Mouse (Mus musculus) heart, embryonic 15.5 days (tissue): ENCODE measurements at regions not wholly inside any gene's neighbourhood (a gene's known extent, or its start where the extent isn't known, plus 50 kb on each side); places are given as distances from the start of the nearest gene placed in this dataset.
A peak's percentile ranks its signal among the peaks of the same experiment; 100 is the strongest.

ENCODE experiments used
- ATAC-seq: fragments of 200-750 bp; cut with Nextera tagmentation; replicated peaks from 2 replicates; pipeline ENCODE4 v1.8.0; 2017; ENCODE audit warnings: low read depth, moderate TSS enrichment; ENCODE audit not compliant: insufficient number of reproducible peaks, insufficient read depth, low FRiP score
- H3K27ac ChIP-seq: fragments of 300-500 bp; sonication (generic); 2 replicates; pipeline ENCODE4 v1.5.1; 2015; ENCODE audit warnings: mild to moderate bottlenecking, inconsistent platforms
- H3K27me3 ChIP-seq: fragments of 300-500 bp; sonication (generic); 2 replicates; pipeline ENCODE4 v1.6.1; 2015; ENCODE audit warnings: inconsistent platforms
- H3K36me3 ChIP-seq: fragments of 300-500 bp; sonication (generic); 2 replicates; pipeline ENCODE4 v1.6.1; 2015; ENCODE audit warnings: mild to moderate bottlenecking, inconsistent platforms
- H3K4me1 ChIP-seq: fragments of 300-500 bp; sonication (generic); replicated peaks from 2 replicates; pipeline ENCODE4 v1.6.1; 2015; ENCODE audit warnings: inconsistent platforms
- H3K4me2 ChIP-seq: fragments of 300-500 bp; sonication (generic); 2 replicates; pipeline ENCODE4 v1.6.1; 2015; ENCODE audit warnings: inconsistent platforms, mild to moderate bottlenecking, moderate library complexity
- H3K4me3 ChIP-seq: fragments of 300-500 bp; sonication (generic); 2 replicates; pipeline ENCODE4 v1.5.1; 2015; ENCODE audit warnings: mild to moderate bottlenecking, inconsistent platforms
- H3K9ac ChIP-seq: fragments of 300-500 bp; sonication (generic); 2 replicates; pipeline ENCODE4 v1.6.1; 2015; ENCODE audit warnings: mild to moderate bottlenecking, inconsistent platforms
- H3K9me3 ChIP-seq: fragments of 300-500 bp; sonication (generic); replicated peaks from 2 replicates; pipeline ENCODE4 v1.6.1; 2016; ENCODE audit warnings: inconsistent platforms
- WGBS: fragments of 180-500 bp; shearing (Covaris S2); methylation state at CpG from one replicate; pipeline ENCODE4 v1.1.7; 2015; ENCODE audit warnings: mixed read lengths; 5-methylcytosine and 5-hydroxymethylcytosine counted together

- WGBS, result 66% methylated on average over 3 of the region's 3 CpGs
Measured at GRCm38 (mm10) chr2:115070666-115071065, 415.9 kb upstream of the Dph6 start.

GRCm38 (mm10) chr2:115081563-115082291, 427.0 kb upstream of the Dph6 start:
- H3K9me3 ChIP-seq, result no peaks in the 10 kb centered on the region
- no peak for ATAC-seq
- H3K4me3 ChIP-seq, result no peak overlapping the region
- no peaks in the 10 kb centered on the region for H3K27me3 ChIP-seq
- H3K9ac ChIP-seq, result no peak overlapping the region
- no peaks in the 10 kb centered on the region for H3K36me3 ChIP-seq
- peaks cover 4% of the 10 kb centered on the region; the same call in 1 of the 2 replicates for H3K4me1 ChIP-seq
- no peak overlapping the region for H3K4me2 ChIP-seq
- peak overlapping the region; percentile 47; the same call in 1 of the 2 replicates for H3K27ac ChIP-seq
- 58% methylated on average over 11 of the region's 11 CpGs for WGBS

More at GRCm38 (mm10) chr2:115070666-115071065, 415.9 kb upstream of the Dph6 start:
- Histone ChIP-seq H3K27ac (no peak overlapping the region), H3K27me3 (no peaks in the 10 kb centered on the region), H3K4me3 (no peak overlapping the region), H3K4me1 (no peaks in the 10 kb centered on the region), H3K9me3 (no peaks in the 10 kb centered on the region), H3K4me2 (no peak overlapping the region), H3K36me3 (no peaks in the 10 kb centered on the region), H3K9ac (no peak overlapping the region)
- no peak for ATAC-seq

DNA sequence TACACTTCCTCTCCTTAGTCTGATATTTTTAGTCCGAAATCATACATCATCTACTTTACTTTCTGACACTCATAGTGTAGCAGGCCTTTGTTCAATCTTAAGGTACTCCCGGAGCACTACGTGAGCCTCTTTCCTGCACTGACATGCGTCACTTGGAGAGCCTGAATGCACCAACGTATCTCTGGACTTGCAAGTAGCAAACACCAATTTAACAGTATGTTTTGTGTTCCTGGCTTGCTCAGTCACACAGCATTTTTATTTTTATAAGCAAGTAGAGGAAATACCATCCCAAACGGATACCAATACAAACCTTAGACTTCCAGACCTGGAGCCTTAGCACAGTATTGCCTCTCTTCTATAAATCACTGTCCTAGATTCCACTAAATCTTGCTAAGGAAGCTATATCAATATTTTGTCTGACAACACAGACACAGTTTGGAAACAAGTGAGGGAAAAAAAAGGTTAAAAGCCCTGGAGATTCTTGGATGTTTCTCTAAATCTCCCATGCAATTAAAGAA, 427.6 kb upstream of the Dph6 start:
- WGBS, result 55% methylated on average over 6 of the region's 6 CpGs
- ATAC-seq, result no peak
- H3K9me3 ChIP-seq, result no peaks in the 10 kb centered on the region
- no peak overlapping the region for H3K4me2 ChIP-seq
- peak overlapping the region; percentile 47; the same call in 1 of the 2 replicates for H3K27ac ChIP-seq
- H3K4me1 ChIP-seq, result peaks cover 4% of the 10 kb centered on the region; the same call in 1 of the 2 replicates
- H3K4me3 ChIP-seq, result no peak overlapping the region
- H3K9ac ChIP-seq, result no peak overlapping the region
- H3K27me3 ChIP-seq, result no peaks in the 10 kb centered on the region
- no peaks in the 10 kb centered on the region for H3K36me3 ChIP-seq

DNA sequence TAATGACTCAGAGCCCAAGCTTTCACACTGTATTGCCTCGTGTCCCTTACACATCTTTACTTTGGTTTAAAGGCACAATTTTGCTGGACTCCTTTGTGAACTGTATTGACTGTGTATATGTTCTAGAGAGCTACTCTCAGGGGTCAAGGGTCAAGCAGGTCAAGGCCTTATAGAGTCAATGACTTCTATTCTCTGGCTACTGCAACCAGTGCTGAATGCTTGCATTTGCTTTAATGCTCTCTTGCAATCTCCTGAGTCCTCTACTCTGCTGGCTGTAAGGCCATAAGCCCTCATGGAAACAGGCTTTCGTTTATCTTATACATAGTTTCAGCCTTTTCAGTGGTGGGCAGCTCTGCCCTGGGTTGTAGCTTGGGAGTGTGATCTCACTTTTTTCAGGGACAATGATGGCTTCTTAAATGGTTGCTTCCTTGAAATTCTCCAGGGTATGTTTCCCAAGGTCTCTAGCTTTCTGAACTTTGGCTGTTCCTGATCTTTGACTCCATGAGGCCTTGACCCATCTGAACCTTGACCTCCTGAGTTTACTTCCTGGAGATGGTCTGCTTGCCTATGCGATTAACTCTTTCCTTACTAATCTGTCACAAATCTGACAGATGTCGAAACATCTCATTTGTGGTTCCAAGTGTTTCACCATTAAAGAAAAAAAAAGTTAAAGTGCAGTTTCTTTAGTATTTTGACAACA, 433.8 kb upstream of the Dph6 start:
- no peak overlapping the region for H3K4me3 ChIP-seq
- H3K27ac ChIP-seq, result no peak overlapping the region
- H3K9me3 ChIP-seq, result no peaks in the 10 kb centered on the region
- WGBS, result 75% methylated on average over 4 of the region's 4 CpGs
- no peaks in the 10 kb centered on the region for H3K36me3 ChIP-seq
- ATAC-seq, result no peak
- H3K27me3 ChIP-seq, result no peaks in the 10 kb centered on the region
- H3K9ac ChIP-seq, result no peak overlapping the region
- H3K4me1 ChIP-seq, result no peaks in the 10 kb centered on the region
- H3K4me2 ChIP-seq, result no peak overlapping the region

GRCm38 (mm10) chr2:115090430-115091175, 435.8 kb upstream of the Dph6 start:
- H3K27ac ChIP-seq, result no peak overlapping the region
- no peaks in the 10 kb centered on the region for H3K36me3 ChIP-seq
- ATAC-seq, result no peak
- H3K4me3 ChIP-seq, result no peak overlapping the region
- H3K9me3 ChIP-seq, result no peaks in the 10 kb centered on the region
- H3K9ac ChIP-seq, result no peak overlapping the region
- 53% methylated on average over 12 of the region's 12 CpGs for WGBS
- no peaks in the 10 kb centered on the region for H3K27me3 ChIP-seq
- H3K4me2 ChIP-seq, result no peak overlapping the region
- H3K4me1 ChIP-seq, result no peaks in the 10 kb centered on the region

DNA sequence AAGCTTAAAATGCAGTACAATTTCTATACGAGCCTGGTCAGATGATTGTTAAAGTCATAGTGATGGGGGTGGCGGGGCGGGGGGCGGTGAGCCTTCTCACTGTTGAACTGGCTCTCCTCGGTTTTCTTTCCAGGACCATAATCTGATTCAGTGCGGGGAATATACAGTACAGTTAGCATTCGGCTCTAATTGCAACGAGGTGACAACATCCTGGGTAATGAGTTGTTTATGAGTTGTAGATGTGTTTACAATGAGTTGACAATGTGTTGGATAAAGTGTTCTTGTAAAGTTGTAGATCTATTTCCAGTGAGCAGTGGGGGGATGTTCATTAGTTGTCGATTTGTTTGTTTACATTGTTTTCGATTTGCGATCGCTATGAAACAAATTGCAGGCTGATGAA, 440.6 kb upstream of the Dph6 start:
- Histone ChIP-seq H3K4me3 (no peak overlapping the region), H3K9me3 (no peaks in the 10 kb centered on the region), H3K27ac (no peak overlapping the region), H3K4me1 (no peaks in the 10 kb centered on the region), H3K4me2 (no peak overlapping the region), H3K27me3 (no peaks in the 10 kb centered on the region), H3K36me3 (no peaks in the 10 kb centered on the region), H3K9ac (no peak overlapping the region)
- ATAC-seq, result no peak
- 80% methylated on average over 12 of the region's 12 CpGs for WGBS

DNA sequence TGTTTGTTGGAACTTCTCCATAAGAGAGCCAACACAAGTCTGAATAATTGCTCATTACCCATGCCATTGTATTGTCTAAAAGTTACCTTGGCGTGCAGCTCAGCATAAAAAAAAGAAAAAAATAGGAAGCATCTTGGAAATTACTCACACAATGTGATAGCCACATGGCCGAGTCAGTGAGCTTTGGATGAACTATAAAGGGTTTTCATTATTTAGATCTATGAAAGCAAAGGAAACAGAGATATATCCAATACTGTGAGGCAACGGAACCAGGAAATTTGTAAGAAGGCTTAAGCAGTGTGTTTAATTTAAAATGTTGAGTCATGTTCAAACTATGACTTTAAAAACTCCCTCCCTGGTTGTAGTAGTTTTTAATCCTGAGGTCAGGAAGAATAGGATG, 446.7 kb upstream of the Dph6 start:
- no peak for ATAC-seq
- Histone ChIP-seq H3K36me3 (no peaks in the 10 kb centered on the region), H3K27me3 (no peaks in the 10 kb centered on the region), H3K9ac (no peak overlapping the region), H3K4me3 (no peak overlapping the region), H3K4me1 (no peaks in the 10 kb centered on the region), H3K27ac (no peak overlapping the region), H3K9me3 (no peaks in the 10 kb centered on the region), H3K4me2 (no peak overlapping the region)
- WGBS, result 67% methylated on average over 3 of the region's 3 CpGs

DNA sequence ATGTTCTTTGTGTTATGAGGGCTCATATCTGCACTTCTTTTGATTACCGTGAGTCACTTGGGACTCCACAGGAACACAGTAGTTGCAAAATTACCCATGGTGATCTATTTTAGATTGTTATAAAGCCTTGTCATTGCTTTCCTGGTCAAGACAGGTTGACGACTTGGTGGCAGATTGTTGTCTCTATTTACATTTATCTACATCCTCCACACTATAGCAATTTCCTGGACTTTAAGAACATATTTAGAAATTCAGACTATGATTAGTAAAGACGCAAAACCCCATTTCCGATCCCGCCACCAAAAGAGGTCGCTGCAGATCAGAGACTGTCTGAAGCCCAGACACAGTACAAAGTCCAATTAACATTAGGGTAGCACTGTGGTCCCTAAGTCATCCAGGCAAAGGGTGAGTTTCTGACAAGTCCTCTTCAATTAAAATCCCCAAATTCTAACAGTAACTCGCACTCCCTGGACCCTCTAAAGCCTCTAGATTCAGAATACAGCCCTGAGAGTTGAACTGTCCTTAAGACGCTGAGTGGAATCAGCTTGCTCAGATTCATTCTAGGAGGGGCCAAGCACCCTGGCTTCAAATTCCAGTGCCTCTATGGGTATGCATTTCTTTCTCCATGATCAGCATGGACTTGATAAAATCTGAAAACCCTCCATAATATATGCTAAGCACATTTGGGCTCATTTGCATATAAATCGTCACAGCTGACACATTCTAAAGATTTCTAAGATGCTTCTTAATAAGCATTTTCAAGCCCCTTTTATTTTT, 461.9 kb upstream of the BC052040 start:
- Histone ChIP-seq H3K36me3 (no peaks in the 10 kb centered on the region), H3K4me3 (no peak overlapping the region), H3K27ac (no peak overlapping the region), H3K4me1 (no peaks in the 10 kb centered on the region), H3K9me3 (no peaks in the 10 kb centered on the region), H3K4me2 (no peak overlapping the region), H3K27me3 (no peaks in the 10 kb centered on the region), H3K9ac (no peak overlapping the region)
- ATAC-seq, result no peak
- WGBS, result 72% methylated on average over 9 of the region's 9 CpGs

DNA sequence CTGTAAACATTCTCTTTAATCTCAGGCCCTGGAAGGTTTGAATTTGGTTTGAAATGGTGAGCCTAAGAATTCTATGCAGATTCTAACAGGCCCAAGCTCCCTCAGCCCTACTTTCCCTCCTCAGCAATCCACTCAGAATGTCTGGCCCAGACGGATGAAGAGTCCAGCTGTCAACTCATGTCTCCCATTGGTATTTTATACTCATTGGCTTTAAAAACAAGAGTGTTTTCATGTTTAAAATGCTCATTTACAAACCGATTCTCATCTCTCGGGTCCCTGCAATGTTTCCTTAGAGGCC, 461.4 kb upstream of the BC052040 start:
- ATAC-seq, result no peak
- no peaks in the 10 kb centered on the region for H3K27me3 ChIP-seq
- 61% methylated on average over 3 of the region's 3 CpGs for WGBS
- H3K4me2 ChIP-seq, result no peak overlapping the region
- no peak overlapping the region for H3K4me3 ChIP-seq
- no peaks in the 10 kb centered on the region for H3K36me3 ChIP-seq
- no peaks in the 10 kb centered on the region for H3K9me3 ChIP-seq
- H3K27ac ChIP-seq, result no peak overlapping the region
- H3K4me1 ChIP-seq, result no peaks in the 10 kb centered on the region
- no peak overlapping the region for H3K9ac ChIP-seq

- no peak overlapping the region for H3K9ac ChIP-seq
- H3K4me2 ChIP-seq, result no peak overlapping the region
- H3K27ac ChIP-seq, result no peak overlapping the region
- H3K27me3 ChIP-seq, result no peaks in the 10 kb centered on the region
- no peak for ATAC-seq
- WGBS, result 84% methylated on average over 6 of the region's 6 CpGs
- H3K4me1 ChIP-seq, result no peaks in the 10 kb centered on the region
- H3K36me3 ChIP-seq, result no peaks in the 10 kb centered on the region
- no peaks in the 10 kb centered on the region for H3K9me3 ChIP-seq
- no peak overlapping the region for H3K4me3 ChIP-seq
Measured at GRCm38 (mm10) chr2:115126625-115127369, 454.7 kb upstream of the BC052040 start.
